Mouse (Mus musculus) neural tube, embryonic 14.5 days (tissue): ENCODE results near the gene Cacna1d. TPM values are rescaled to one million over a fixed set of nuclear protein-coding genes. Genes with fewer than 3 reads are reported as not detected.

Source experiments
- ATAC-seq: fragments of 200-750 bp; cut with Nextera tagmentation; 2 replicates; pipeline ENCODE4 v1.8.0; 2017; ENCODE audit warnings: low read depth, mild to moderate bottlenecking, moderate TSS enrichment, moderate library complexity
- H3K27ac ChIP-seq: fragments of 300-500 bp; sonication (generic); 2 replicates; pipeline ENCODE4 v1.5.1; 2014; ENCODE audit warnings: low read depth, mild to moderate bottlenecking, control low read depth, low read length, moderate library complexity, mixed read lengths
- H3K27me3 ChIP-seq: fragments of 300-500 bp; sonication (generic); 2 replicates; pipeline ENCODE4 v1.6.1; 2014; ENCODE audit warnings: low read length; ENCODE audit not compliant: control insufficient read depth, insufficient read depth
- H3K36me3 ChIP-seq: fragments of 300-500 bp; sonication (generic); 2 replicates; pipeline ENCODE4 v1.6.1; 2014; ENCODE audit warnings: low read length, mixed read lengths; ENCODE audit not compliant: control insufficient read depth, insufficient read depth
- H3K4me1 ChIP-seq: fragments of 300-500 bp; sonication (generic); 2 replicates; pipeline ENCODE4 v1.6.1; 2014; ENCODE audit warnings: low read length; ENCODE audit not compliant: control insufficient read depth, insufficient read depth
- H3K4me2 ChIP-seq: fragments of 300-500 bp; sonication (generic); 2 replicates; pipeline ENCODE4 v1.6.1; 2014; ENCODE audit warnings: mild to moderate bottlenecking, low read depth, low read length, control low read depth
- H3K4me3 ChIP-seq: fragments of 300-500 bp; sonication (generic); 2 replicates; pipeline ENCODE4 v1.5.1; 2014; ENCODE audit warnings: low read depth, low read length, control low read depth, mixed read lengths
- H3K9ac ChIP-seq: fragments of 300-500 bp; sonication (generic); replicated peaks from 2 replicates; pipeline ENCODE4 v1.6.1; 2014; ENCODE audit warnings: low read depth, mild to moderate bottlenecking, control low read depth, low read length, mixed read lengths
- H3K9me3 ChIP-seq: fragments of 300-500 bp; sonication (generic); 2 replicates; pipeline ENCODE4 v1.6.1; 2016; ENCODE audit warnings: low read length; ENCODE audit not compliant: control insufficient read depth
- WGBS: fragments of 180-500 bp; shearing (Covaris S2); extraction: QIAGEN DNeasy Blood & Tissue Kit; methylation state at CpG from one replicate; pipeline ENCODE4 v1.1.7; 2014; 5-methylcytosine and 5-hydroxymethylcytosine counted together
- polyA plus RNA-seq: library from polyadenylated mRNA; unstranded; fragments of >200 nt; fragmentation: Nextera tagmentation; extraction: Ambion mirVana; gene quantifications from 2 replicates; pipeline ENCODE4 v1.2.1, GENCODE M21; 2014

Gene Cacna1d
- polyA plus RNA-seq, 1 experiment from 2014 or later = 23.9 TPM

GRCm38 (mm10) chr14:30038431-30038830 lies 452.8 kb downstream of the Cacna1d start:
- 91% methylated on average over 18 of the region's 18 CpGs for WGBS
- no peak for ATAC-seq

DNA sequence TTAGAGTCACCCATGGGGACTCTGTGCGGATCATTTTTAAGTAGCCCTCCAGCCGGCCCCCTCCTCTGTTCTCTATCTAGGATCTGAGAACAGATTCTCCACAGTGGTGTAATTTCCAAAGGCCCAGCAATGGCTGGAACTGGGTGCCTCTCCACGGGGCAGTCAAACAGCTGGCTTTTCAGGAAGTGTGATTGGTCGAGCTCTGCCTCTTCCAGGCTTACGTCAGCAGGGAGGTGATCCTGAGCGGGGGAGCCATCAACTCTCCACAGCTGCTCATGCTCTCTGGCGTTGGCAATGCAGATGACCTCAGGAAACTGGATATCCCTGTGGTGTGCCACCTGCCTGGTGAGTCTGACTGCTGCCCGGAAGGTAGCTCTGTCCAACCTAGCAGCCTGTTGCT lies 457.9 kb downstream of the Cacna1d start:
- no peaks in the 10 kb centered on the region for H3K9me3 ChIP-seq
- 61% methylated on average over 8 of the region's 8 CpGs for WGBS
- no peak overlapping the region for H3K4me2 ChIP-seq
- H3K4me3 ChIP-seq = no peak overlapping the region
- H3K36me3 ChIP-seq = no peaks in the 10 kb centered on the region
- no peaks in the 10 kb centered on the region for H3K27me3 ChIP-seq
- no peaks in the 10 kb centered on the region for H3K4me1 ChIP-seq
- no peak for ATAC-seq
- no peak overlapping the region for H3K27ac ChIP-seq
- no peak overlapping the region for H3K9ac ChIP-seq

More at GRCm38 (mm10) chr14:30038431-30038830, 452.8 kb downstream of the Cacna1d start:
- no peaks in the 10 kb centered on the region for H3K27me3 ChIP-seq
- no peaks in the 10 kb centered on the region for H3K9me3 ChIP-seq
- no peak overlapping the region for H3K27ac ChIP-seq
- no peak overlapping the region for H3K9ac ChIP-seq
- H3K4me3 ChIP-seq = no peak overlapping the region
- H3K4me2 ChIP-seq = no peak overlapping the region
- H3K36me3 ChIP-seq = no peaks in the 10 kb centered on the region
- H3K4me1 ChIP-seq = no peaks in the 10 kb centered on the region

DNA sequence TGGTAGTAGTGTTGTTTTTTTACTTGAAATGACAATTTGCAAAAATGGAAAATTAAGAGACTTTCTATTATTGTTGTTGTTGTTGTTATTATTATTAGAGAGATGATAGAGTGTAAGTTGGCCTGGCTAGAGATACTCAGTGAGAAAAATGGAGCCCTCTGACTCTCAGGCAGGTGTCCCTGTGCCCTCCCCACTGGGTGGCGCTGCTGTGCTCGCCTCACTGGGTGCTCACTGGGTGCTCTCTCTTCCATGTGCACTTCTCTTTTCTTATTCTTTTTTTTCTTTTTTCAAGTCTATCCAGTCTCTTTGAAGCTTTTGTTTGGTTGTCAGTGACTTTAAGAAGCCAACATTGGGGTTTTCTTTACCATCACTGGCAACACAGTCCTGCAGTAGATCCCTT lies 463.9 kb downstream of the Cacna1d start:
- no peaks in the 10 kb centered on the region for H3K36me3 ChIP-seq
- 51% methylated on average over 2 of the region's 2 CpGs for WGBS
- H3K9ac ChIP-seq = no peak overlapping the region
- no peaks in the 10 kb centered on the region for H3K4me1 ChIP-seq
- H3K9me3 ChIP-seq = no peaks in the 10 kb centered on the region
- H3K27me3 ChIP-seq = no peaks in the 10 kb centered on the region
- H3K27ac ChIP-seq = no peak overlapping the region
- no peak for ATAC-seq
- H3K4me2 ChIP-seq = no peak overlapping the region
- no peak overlapping the region for H3K4me3 ChIP-seq

- no peak overlapping the region for H3K27ac ChIP-seq
- H3K9ac ChIP-seq = no peak overlapping the region
- no peak for ATAC-seq
- H3K4me1 ChIP-seq = no peaks in the 10 kb centered on the region
- H3K27me3 ChIP-seq = no peaks in the 10 kb centered on the region
- H3K36me3 ChIP-seq = no peaks in the 10 kb centered on the region
- WGBS = 66% methylated on average over 7 of the region's 7 CpGs
- H3K9me3 ChIP-seq = no peaks in the 10 kb centered on the region
- no peak overlapping the region for H3K4me2 ChIP-seq
- no peak overlapping the region for H3K4me3 ChIP-seq
Observed at GRCm38 (mm10) chr14:30024387-30024786, 466.9 kb downstream of the Cacna1d start.

- H3K9ac ChIP-seq = no peak overlapping the region
- WGBS = 94% methylated on average over 6 of the region's 6 CpGs
Observed at GRCm38 (mm10) chr14:30022471-30022870, 468.8 kb downstream of the Cacna1d start.

GRCm38 (mm10) chr14:30019792-30020575 lies 471.3 kb downstream of the Cacna1d start:
- Histone ChIP-seq H3K27me3 (no peaks in the 10 kb centered on the region), H3K4me1 (no peaks in the 10 kb centered on the region), H3K9me3 (no peaks in the 10 kb centered on the region), H3K27ac (no peak overlapping the region), H3K9ac (no peak overlapping the region), H3K4me2 (no peak overlapping the region), H3K4me3 (no peak overlapping the region), H3K36me3 (no peaks in the 10 kb centered on the region)
- WGBS = 51% methylated on average over 9 of the region's 9 CpGs
- no peak for ATAC-seq

More at GRCm38 (mm10) chr14:30022471-30022870, 468.8 kb downstream of the Cacna1d start:
- Histone ChIP-seq H3K4me2 (no peak overlapping the region), H3K27me3 (no peaks in the 10 kb centered on the region), H3K36me3 (no peaks in the 10 kb centered on the region), H3K4me1 (no peaks in the 10 kb centered on the region), H3K9me3 (no peaks in the 10 kb centered on the region), H3K27ac (no peak overlapping the region), H3K4me3 (no peak overlapping the region)
- ATAC-seq = no peak

DNA sequence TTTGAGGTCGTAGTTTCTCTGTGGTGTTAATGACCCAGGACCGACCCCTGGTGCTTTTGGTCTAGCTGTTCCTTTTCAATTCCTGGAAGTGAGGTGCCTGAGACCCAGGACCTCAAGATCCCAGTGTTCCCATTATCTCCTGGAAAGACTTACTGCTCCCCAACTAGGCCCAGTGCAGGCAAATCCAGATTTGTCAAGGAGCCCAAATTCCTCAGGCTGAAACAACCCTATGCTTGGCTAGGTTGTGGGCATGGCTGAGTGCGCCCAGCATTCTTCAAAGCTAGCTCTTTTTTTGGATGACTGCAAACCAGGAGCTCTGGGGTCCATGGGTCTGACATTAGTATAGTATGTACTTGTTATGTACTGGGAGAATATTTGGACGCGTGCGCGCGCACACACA lies 471.9 kb downstream of the Cacna1d start:
- 92% methylated on average over 8 of the region's 8 CpGs for WGBS
- Histone ChIP-seq H3K9me3 (no peaks in the 10 kb centered on the region), H3K4me3 (no peak overlapping the region), H3K9ac (no peak overlapping the region), H3K4me2 (no peak overlapping the region), H3K27me3 (no peaks in the 10 kb centered on the region), H3K27ac (no peak overlapping the region), H3K4me1 (no peaks in the 10 kb centered on the region), H3K36me3 (no peaks in the 10 kb centered on the region)
- no peak for ATAC-seq

GRCm38 (mm10) chr14:30018846-30019245 lies 472.4 kb downstream of the Cacna1d start:
- H3K27ac ChIP-seq = no peak overlapping the region
- H3K4me1 ChIP-seq = no peaks in the 10 kb centered on the region
- no peak overlapping the region for H3K4me2 ChIP-seq
- no peak overlapping the region for H3K9ac ChIP-seq
- H3K36me3 ChIP-seq = no peaks in the 10 kb centered on the region
- H3K9me3 ChIP-seq = no peaks in the 10 kb centered on the region
- no peaks in the 10 kb centered on the region for H3K27me3 ChIP-seq
- H3K4me3 ChIP-seq = no peak overlapping the region
- WGBS = 97% methylated on average over 6 of the region's 6 CpGs
- no peak for ATAC-seq

DNA sequence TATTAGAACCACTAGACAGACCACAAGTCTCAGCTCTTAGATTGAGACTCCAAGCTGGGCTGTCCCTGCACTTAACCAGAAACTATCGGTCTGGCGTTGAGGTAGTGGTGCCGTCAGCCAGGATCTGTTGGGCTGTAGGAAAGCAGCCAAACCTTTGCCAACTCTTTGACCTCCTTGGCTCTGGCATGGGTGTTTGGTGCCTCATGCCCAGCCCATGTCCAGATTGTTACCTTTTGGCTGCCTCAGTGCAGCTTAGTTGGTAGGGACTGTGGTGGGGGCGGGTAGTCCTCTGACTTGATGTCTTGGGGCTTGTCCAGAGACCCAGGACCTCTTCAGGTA lies 472.8 kb downstream of the Cacna1d start:
- 100% methylated on average over 4 of the region's 4 CpGs for WGBS
- Histone ChIP-seq H3K9ac (no peak overlapping the region), H3K4me2 (no peak overlapping the region), H3K4me3 (no peak overlapping the region), H3K27ac (no peak overlapping the region), H3K27me3 (no peaks in the 10 kb centered on the region), H3K9me3 (no peaks in the 10 kb centered on the region), H3K4me1 (no peaks in the 10 kb centered on the region), H3K36me3 (no peaks in the 10 kb centered on the region)
- ATAC-seq = no peak
